Mouse (Mus musculus) ES-E14 (cell line): ENCODE measurements at regions not wholly inside any gene's neighbourhood (a gene's known extent, or its start where the extent isn't known, plus 50 kb on each side); places are given as distances from the start of the nearest gene placed in this dataset.

Experiments
- DNase-seq: peaks from one replicate; pipeline ENCODE4 v3.0.0-alpha.2; 2013; ENCODE audit warnings: low read depth, low spot score
- H3K27ac ChIP-seq: 2 replicates; pipeline ENCODE4 v1.5.1; 2012; ENCODE audit warnings: low read depth, mild to moderate bottlenecking, low read length, moderate library complexity, mixed read lengths; ENCODE audit not compliant: poor library complexity, insufficient read depth, severe bottlenecking
- H3K36me3 ChIP-seq: 2 replicates; pipeline ENCODE4 v1.6.1; 2012; ENCODE audit warnings: mild to moderate bottlenecking, low read length, moderate library complexity, mixed read lengths; ENCODE audit not compliant: control insufficient read depth, poor library complexity, insufficient read depth, severe bottlenecking
- H3K4me1 ChIP-seq, 2 experiments: fragments of 150-350 bp in 1 of 2; sonication (generic) in 1 of 2; 2 replicates each; pipeline ENCODE4 v1.6.1; 2012; ENCODE audit warnings: low read length in 2 of 2, mild to moderate bottlenecking in 1 of 2, mixed read lengths in 1 of 2; ENCODE audit not compliant: control insufficient read depth in 2 of 2, insufficient read depth in 2 of 2, poor library complexity in 1 of 2
- H3K4me3 ChIP-seq, 2 experiments: fragments of 150-350 bp in 1 of 2; sonication (generic) in 1 of 2; 2 replicates each; pipeline ENCODE4 v1.5.1; 2012; ENCODE audit warnings: low read length in 2 of 2, low read depth in 1 of 2, mild to moderate bottlenecking in 1 of 2, mixed read lengths in 1 of 2; ENCODE audit not compliant: insufficient read depth in 1 of 2, poor library complexity in 1 of 2, severe bottlenecking in 1 of 2
- H3K9ac ChIP-seq: 2 replicates; pipeline ENCODE4 v1.6.1; 2012; ENCODE audit warnings: low read depth, mild to moderate bottlenecking, low read length, mixed read lengths; ENCODE audit not compliant: poor library complexity, insufficient read depth, severe bottlenecking
- H3K9me3 ChIP-seq: fragments of 150-350 bp; sonication (generic); 2 replicates; pipeline ENCODE4 v1.6.1; 2012; ENCODE audit warnings: low read depth, mild to moderate bottlenecking, low read length; ENCODE audit not compliant: control insufficient read depth, insufficient read depth
- CHD2 ChIP-seq: IDR thresholded peaks from 2 replicates; pipeline ENCODE4 v1.6.1; 2014; ENCODE audit warnings: mild to moderate bottlenecking, low read depth, low read length, inconsistent platforms
- HCFC1 ChIP-seq: IDR thresholded peaks from 2 replicates; pipeline ENCODE4 v1.6.1; 2012; ENCODE audit warnings: low read length, inconsistent platforms, borderline replicate concordance; ENCODE audit not compliant: insufficient read depth
- MAFK ChIP-seq: IDR thresholded peaks from 2 replicates; pipeline ENCODE4 v1.6.1; 2014; ENCODE audit warnings: mild to moderate bottlenecking, low read depth, low read length, inconsistent platforms; ENCODE audit not compliant: insufficient read depth
- ZC3H11A ChIP-seq: IDR thresholded peaks from 2 replicates; pipeline ENCODE4 v1.6.1; 2012; ENCODE audit warnings: low read depth, mild to moderate bottlenecking, inconsistent platforms, low read length, borderline replicate concordance
- ZNF384 ChIP-seq: IDR thresholded peaks from 2 replicates; pipeline ENCODE4 v1.6.1; 2012; ENCODE audit warnings: low read depth, low read length, inconsistent platforms
- in situ Hi-C, 2 experiments: fragments of 600-800 bp; cut with MboI; formaldehyde crosslinking; loops; one replicate each; pipeline ENCODE4 v1.15.1; 2025; ENCODE audit warnings: low sequenced_read_pairs in 2 of 2, inconsistent platforms in 1 of 2; ENCODE audit not compliant: unreplicated experiment in 2 of 2

DNA sequence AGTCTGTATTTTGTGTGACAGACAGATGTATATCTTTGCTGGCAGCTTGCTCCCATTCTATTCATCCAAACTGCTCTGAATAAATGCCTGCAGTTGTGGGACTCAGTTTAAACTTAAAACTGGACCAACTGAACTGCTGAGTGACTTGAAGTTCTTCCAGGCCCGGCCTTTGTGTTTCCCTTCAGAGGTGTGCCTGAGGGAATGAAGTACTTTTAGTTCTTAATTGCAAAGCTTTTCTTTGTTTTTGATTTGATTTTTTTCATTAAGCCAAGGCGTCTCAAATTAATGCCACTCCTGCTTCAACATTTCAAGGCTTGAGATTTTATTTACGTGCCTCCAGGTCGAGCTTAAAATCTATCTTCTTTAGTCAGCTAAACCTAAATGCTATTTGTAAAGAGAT is 446.4 kb downstream of the Btbd3 start:
- no peak overlapping the region for H3K4me3 ChIP-seq
- no peaks in the 10 kb centered on the region for H3K4me1 ChIP-seq
- H3K9ac ChIP-seq, result no peak overlapping the region
- in situ Hi-C loops, result no loop called here
- H3K36me3 ChIP-seq, result no peaks in the 10 kb centered on the region
- TF ChIP-seq HCFC1 (no peak), MAFK (no peak), ZNF384 (no peak)
- no peak overlapping the region for H3K27ac ChIP-seq
- no peak for DNase-seq
- no peaks in the 10 kb centered on the region for H3K9me3 ChIP-seq

DNA sequence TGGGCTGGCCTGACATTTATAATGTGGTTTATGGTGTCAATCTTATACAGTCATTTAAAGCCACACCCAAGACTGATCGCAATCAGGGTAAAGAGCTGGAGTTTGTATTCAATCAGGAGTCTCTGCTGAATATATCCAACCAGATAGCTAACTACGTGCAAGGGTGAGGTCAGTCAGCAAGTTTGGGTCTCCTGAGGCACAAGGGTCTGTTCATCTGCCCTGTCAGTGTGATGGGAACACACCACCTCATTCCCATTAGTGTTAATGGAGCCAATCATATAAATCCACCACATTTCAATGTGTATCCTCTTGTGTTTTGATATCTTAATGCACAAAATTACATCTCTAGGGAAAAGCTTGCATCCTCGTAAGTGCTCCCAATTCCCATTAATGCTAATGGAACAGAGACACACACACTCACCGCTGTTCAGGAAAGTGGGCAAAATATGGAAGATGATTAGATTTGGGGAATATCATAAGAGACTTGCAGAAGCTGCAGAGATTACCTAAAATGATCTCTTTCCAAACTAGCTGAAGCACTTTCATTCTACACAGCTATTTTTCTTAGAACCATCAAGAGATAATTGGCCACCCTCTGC is 447.7 kb downstream of the Btbd3 start:
- in situ Hi-C loops, result no loop called here
- no peak overlapping the region for H3K27ac ChIP-seq
- H3K36me3 ChIP-seq, result no peaks in the 10 kb centered on the region

DNA sequence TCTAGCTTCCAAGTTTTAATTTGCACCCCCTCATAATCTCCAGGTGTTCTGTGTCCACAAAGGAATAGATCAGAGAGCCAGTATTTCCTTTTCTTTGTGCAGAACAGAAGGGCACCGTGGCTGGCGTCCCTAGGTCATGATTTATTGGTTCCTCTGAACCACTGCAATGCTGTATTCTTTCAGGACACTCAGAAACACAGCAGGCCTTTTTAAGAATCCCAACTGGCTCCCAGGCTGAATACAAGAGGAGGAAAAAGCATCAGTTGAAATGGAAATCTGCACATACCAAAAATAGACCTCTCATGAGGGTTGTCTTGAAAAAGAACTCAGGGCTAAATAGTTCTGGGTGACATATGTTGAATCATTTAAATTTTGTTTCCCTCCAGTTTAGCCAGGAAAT is 452.4 kb downstream of the Btbd3 start:
- no peaks in the 10 kb centered on the region for H3K36me3 ChIP-seq
- no peak overlapping the region for H3K4me3 ChIP-seq
- in situ Hi-C loops, result no loop called here

More for the DNA sequence above, 447.7 kb downstream of the Btbd3 start:
- no peak for TF ChIP-seq HCFC1
- Histone ChIP-seq H3K9ac (no peak overlapping the region), H3K4me3 (no peak overlapping the region), H3K9me3 (no peaks in the 10 kb centered on the region), H3K4me1 (no peaks in the 10 kb centered on the region)
- DNase-seq, result no peak

DNA sequence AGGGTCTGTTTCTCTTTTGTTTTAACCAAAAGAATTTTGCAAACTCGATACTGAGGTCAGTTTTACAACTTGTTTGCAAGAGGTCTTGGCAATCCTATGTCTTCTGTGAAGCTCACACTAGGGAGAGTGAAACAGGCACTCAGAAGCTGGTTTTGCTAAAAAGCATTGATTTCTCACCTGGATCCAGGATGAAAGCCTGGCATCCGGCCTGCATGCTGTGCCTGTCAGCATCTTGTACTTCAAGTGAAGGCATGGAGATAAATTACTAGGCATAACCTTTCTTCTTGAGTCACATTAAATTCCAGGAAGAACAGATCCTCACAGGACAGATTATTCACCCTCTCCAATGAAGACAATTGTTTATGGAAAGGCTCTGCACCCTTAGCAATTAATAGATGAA is 477.5 kb downstream of the Btbd3 start:
- Histone ChIP-seq H3K9me3 (no peaks in the 10 kb centered on the region), H3K36me3 (no peaks in the 10 kb centered on the region), H3K4me3 (no peak overlapping the region), H3K9ac (no peak overlapping the region), H3K4me1 (no peaks in the 10 kb centered on the region), H3K27ac (no peak overlapping the region)
- in situ Hi-C loops, result no loop called here
- DNase-seq, result no peak
- TF ChIP-seq MAFK (no peak), HCFC1 (no peak), CHD2 (no peak), ZC3H11A (no peak), ZNF384 (no peak)

More for the DNA sequence above, 452.4 kb downstream of the Btbd3 start:
- Histone ChIP-seq H3K4me1 (no peaks in the 10 kb centered on the region), H3K27ac (no peak overlapping the region), H3K9ac (no peak overlapping the region), H3K9me3 (no peaks in the 10 kb centered on the region)
- TF ChIP-seq CHD2 (no peak), MAFK (no peak), ZC3H11A (no peak), HCFC1 (no peak), ZNF384 (no peak)
- no peak for DNase-seq

DNA sequence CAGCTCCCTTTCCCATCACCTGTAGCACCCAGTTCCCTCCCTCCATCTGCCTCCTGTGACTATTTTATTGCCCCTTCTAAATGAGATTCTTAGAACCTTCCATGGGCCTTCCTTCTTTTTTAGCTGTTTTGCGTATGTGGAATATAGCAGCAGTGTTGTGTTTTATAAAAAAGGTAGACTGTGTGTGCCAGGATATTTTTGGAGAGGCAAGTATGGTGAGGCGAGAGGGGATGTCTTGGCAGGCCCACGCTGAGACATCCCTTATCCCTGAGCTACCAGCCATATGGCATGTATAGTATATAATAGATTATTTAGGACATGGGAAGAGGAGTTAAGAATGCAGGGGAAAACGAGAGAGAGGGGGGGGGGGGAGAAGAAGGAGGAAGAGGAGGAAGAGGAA is 488.4 kb downstream of the Btbd3 start:
- Histone ChIP-seq H3K4me1 (no peaks in the 10 kb centered on the region), H3K9ac (no peak overlapping the region), H3K36me3 (no peaks in the 10 kb centered on the region), H3K9me3 (no peaks in the 10 kb centered on the region), H3K4me3 (no peak overlapping the region), H3K27ac (no peak overlapping the region)
- DNase-seq, result no peak
- TF ChIP-seq HCFC1 (no peak), MAFK (no peak), ZNF384 (no peak)
- in situ Hi-C loops, result no loop called here
